ENCODE assay signal across 14 mouse cellular contexts in the genomic region with DNA sequence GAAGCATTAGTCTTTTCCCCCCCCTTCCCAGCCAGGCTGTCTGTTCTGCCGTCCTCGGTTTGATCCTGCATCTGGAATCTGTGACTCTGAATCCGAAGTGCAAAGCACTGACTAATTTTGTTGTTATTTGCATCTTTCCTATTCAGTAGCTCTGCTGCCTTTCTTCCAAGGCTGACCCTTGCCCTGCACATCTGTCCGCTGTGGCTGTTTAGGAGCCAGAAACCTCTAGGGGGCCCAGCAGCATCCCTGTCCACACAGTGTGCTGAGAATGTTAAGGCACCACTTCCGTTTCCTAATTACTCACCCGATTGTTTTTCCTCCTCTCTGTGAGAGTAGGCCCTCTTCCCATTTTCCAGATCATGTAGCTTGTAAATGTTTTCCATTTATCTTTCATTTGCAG.
DNase-seq lines count a peak whose midpoint lies in the region; ATAC-seq and TF ChIP-seq lines count a peak whose summit lies in the region.
"Had no signal": no experiment of that assay in that cellular context is flagged by ENCODE, and none has a peak within 500 bp of the region (broad histone marks: within the 10 kb centered on the region; RNA-seq: fewer than 3 reads in every experiment).

No protein-coding gene starts in this region.

- 0 out of 2 replicates have a peak, but pooled peaks have one; percentile 46 for ATAC-seq in forebrain, embryonic 12.5 days (ENCODE audit: low FRiP score)
- no peak for ATAC-seq in midbrain, postnatal 0 days (ENCODE audit: low FRiP score)
- no peak for ATAC-seq in heart, embryonic 11.5 days (replicated peaks; ENCODE audit: insufficient number of reproducible peaks, low FRiP score, low TSS enrichment)
- ATAC-seq in erythroid progenitor cell, adult 5-6 weeks (replicated peaks; ENCODE audit: low FRiP score, poor library complexity, severe bottlenecking), result no peak
- ATAC-seq: Patski had no signal

- H3K4me1 ChIP-seq in forebrain, embryonic 12.5 days, result no peaks in the 10 kb centered on the region; the same call in 1 of the 2 replicates
- H3K4me1 ChIP-seq in midbrain, postnatal 0 days (ENCODE audit: insufficient read depth, low read length), result no peaks in the 10 kb centered on the region
- H3K4me1 ChIP-seq in heart, embryonic 11.5 days (ENCODE audit: control insufficient read depth, insufficient read depth, low read length), result no peaks in the 10 kb centered on the region

- no peak overlapping the region for H3K27ac ChIP-seq in layer of hippocampus, adult 2 months
- H3K27ac ChIP-seq in forebrain, embryonic 12.5 days, result no peak overlapping the region
- H3K27ac ChIP-seq in midbrain, postnatal 0 days (ENCODE audit: low read depth, low read length), result no peak overlapping the region
- no peak overlapping the region for H3K27ac ChIP-seq in heart, embryonic 11.5 days (ENCODE audit: low read depth, low read length)

- no peaks in the 10 kb centered on the region for H3K27me3 ChIP-seq in forebrain, embryonic 12.5 days
- no peaks in the 10 kb centered on the region for H3K27me3 ChIP-seq in midbrain, postnatal 0 days (ENCODE audit: insufficient read depth, low read length)
- H3K27me3 ChIP-seq in heart, embryonic 11.5 days (ENCODE audit: control insufficient read depth, insufficient read depth, low read length), result no peaks in the 10 kb centered on the region
- H3K27me3 ChIP-seq: CH12.LX, Patski had no signal

- H3K4me3 ChIP-seq in layer of hippocampus, adult 2 months, result no peak overlapping the region
- H3K4me3 ChIP-seq in forebrain, embryonic 12.5 days (replicated peaks), result no peak overlapping the region
- H3K4me3 ChIP-seq in midbrain, postnatal 0 days (ENCODE audit: low read depth, low read length), result no peak overlapping the region
- H3K4me3 ChIP-seq in heart, embryonic 11.5 days (ENCODE audit: low read depth, low read length), result no peak overlapping the region
- H3K4me3 ChIP-seq: erythroblast, embryonic 14.5 days had no signal

- no peak overlapping the region for H3K9ac ChIP-seq in forebrain, embryonic 12.5 days
- no peak overlapping the region for H3K9ac ChIP-seq in midbrain, postnatal 0 days (replicated peaks; ENCODE audit: low read length, poor library complexity, severe bottlenecking)
- H3K9ac ChIP-seq in heart, embryonic 11.5 days (ENCODE audit: low read depth, low read length), result no peak overlapping the region

- no peaks in the 10 kb centered on the region for H3K36me3 ChIP-seq in forebrain, embryonic 12.5 days (replicated peaks)
- no peaks in the 10 kb centered on the region for H3K36me3 ChIP-seq in midbrain, postnatal 0 days (ENCODE audit: insufficient read depth, low read length)
- no peaks in the 10 kb centered on the region for H3K36me3 ChIP-seq in heart, embryonic 11.5 days (ENCODE audit: control insufficient read depth, insufficient read depth, low read length)

- TF ChIP-seq CTCF in layer of hippocampus, adult 2 months (conservative IDR thresholded peaks at IDR 0.05), result peak; percentile 15; the same call in 1 of the 2 replicates
- TF ChIP-seq CTCF in midbrain, postnatal 0 days (IDR thresholded peaks at IDR 0.05), result 0 out of 2 replicates have a peak, but pooled peaks have one; percentile 18

- no peak for DNase-seq in layer of hippocampus, adult 2 months (ENCODE audit: low spot score in 2 of 2)
- DNase-seq in layer of hippocampus, adult 8-10 months (ENCODE audit: low spot score in 2 of 2), result no peak
- peak; percentile 66 for DNase-seq in embryo, embryonic 11 days
- DNase-seq in midbrain, postnatal 0 days (ENCODE audit: low spot score), result no peak
- DNase-seq: cerebellum, postnatal 36 days; gastrocnemius, postnatal 10 days; layer of hippocampus, postnatal 36 days; liver had no signal

- H3K4me2 ChIP-seq in forebrain, embryonic 12.5 days, result no peak overlapping the region
- no peak overlapping the region for H3K4me2 ChIP-seq in midbrain, postnatal 0 days (ENCODE audit: low read depth, low read length, poor library complexity, severe bottlenecking)
- H3K4me2 ChIP-seq in heart, embryonic 11.5 days, result no peak overlapping the region

- 11% methylated on average over 6 of the region's 6 CpGs for WGBS in forebrain, embryonic 12.5 days
- 11% methylated on average over 6 of the region's 6 CpGs for WGBS in midbrain, postnatal 0 days
- 35% methylated on average over 6 of the region's 6 CpGs for WGBS in heart, embryonic 11.5 days (ENCODE audit: insufficient replicate concordance)

- H3K9me3 ChIP-seq in forebrain, embryonic 12.5 days, result no peaks in the 10 kb centered on the region
- no peaks in the 10 kb centered on the region for H3K9me3 ChIP-seq in midbrain, postnatal 0 days (ENCODE audit: low read length)
- no peaks in the 10 kb centered on the region for H3K9me3 ChIP-seq in heart, embryonic 11.5 days (replicated peaks; ENCODE audit: control insufficient read depth, low read length)
